Mouse (Mus musculus): Measurements from ENCODE around the gene Hhat.

The Hhat gene

GRCm38 (mm10) chr1:192557978-192558594 is 212.9 kb downstream of the Hhat start:
- DNase-seq (ENCODE audit: extremely low spot score) = no peak

DNA sequence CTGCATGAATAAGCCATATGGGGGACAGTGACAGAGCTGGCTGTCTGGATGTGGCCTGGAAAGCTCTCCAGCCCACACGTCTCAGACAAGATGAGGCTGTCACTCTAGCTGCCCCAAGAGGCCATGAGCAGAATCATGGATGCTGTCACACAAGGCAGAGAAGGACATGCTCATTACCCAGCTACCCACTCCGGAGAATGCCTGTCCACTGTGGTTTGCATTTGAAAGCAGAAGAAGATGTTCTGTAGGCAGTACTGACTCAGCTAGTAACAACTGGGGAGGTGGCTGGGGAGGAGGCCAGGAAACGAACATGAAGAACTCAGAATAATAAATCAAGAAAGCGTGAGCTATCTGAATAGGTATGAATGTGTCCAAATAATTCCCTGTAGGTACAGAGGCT is 215.5 kb downstream of the Hhat start:
- no peak for DNase-seq (ENCODE audit: extremely low spot score)

DNA sequence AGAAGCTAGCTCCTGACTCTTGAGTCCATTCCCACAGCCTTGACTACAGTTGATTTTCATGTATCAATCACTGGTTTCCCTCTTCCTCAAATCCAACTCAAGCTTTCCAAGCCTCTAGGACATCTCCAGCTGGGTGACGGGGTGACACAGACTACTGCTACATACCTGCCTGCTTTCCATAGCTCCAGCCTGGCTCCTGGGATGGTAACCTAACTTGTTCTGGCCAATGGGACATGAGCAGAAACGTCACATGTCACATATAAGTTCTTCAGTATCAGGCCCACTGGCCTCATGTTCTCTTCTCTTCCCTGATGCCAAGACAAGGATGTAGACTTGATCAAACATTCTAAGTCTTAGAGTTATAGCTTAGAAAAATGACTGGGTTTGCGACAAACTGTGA is 220.5 kb downstream of the Hhat start:
- DNase-seq (ENCODE audit: extremely low spot score) = no peak

DNA sequence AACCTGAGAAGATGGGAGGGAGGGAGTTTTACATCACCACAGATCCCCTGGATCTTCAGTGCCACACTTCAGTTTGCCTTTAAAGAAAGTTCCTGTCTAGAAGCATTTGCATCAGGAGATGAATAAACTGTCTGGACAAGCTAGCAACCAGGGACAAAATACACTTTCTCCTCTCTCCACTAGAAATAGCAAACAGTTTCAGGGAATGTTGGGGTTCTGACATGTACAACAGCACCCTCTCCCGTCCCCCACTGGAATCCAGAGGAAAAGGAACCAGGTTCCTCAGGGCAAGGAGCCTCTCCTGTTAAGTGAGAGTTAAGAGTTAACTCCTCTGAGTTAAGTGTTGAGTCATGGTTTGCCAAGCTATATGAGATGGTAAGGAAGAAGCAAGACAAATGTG is 224.2 kb downstream of the Hhat start:
- DNase-seq (ENCODE audit: extremely low spot score) = no peak

DNA sequence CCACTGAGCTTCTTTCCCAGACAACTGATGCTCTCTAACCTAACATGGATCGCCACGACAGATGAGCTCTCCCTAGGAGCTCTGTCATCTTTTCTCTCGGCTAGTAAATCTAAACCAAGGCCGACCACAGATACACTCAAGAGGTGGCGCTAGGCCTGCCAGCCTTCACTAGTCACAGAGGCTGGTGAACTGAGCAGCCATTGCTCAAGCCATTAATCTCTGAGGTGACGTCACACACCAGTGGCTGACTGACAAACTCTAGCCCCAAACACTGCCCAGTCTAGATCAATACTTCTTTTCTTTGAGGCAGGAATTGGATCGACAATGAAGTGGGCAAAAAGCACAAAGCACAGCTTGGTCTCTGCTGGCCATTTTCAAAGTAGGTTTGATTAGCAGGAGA is 226.1 kb downstream of the Hhat start:
- no peak for DNase-seq (ENCODE audit: extremely low spot score)

- no peak for DNase-seq (ENCODE audit: extremely low spot score)
Observed at GRCm38 (mm10) chr1:192544091-192544490, 226.9 kb downstream of the Hhat start.

DNA sequence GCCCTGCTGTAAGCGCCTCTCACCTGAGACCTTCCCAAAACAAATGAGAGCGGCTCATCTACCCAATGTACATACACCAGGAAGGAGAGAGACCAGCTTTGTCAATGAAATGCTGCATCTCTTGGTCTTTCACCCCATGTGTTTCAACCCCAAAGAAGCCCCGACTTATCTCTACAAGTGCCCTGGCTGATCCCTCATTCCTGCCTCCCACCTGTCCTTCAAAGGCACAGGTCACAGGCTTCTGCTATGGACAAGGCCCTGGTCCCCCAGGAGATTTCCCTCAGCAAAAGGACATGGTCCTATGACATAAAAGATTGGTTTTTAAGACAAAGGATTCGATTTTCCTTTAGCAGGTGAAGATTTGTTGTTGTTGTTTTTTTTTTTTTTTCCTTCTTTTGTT is 227.3 kb downstream of the Hhat start:
- no peak for DNase-seq (ENCODE audit: extremely low spot score)

GRCm38 (mm10) chr1:192542093-192542492 is 228.9 kb downstream of the Hhat start:
- DNase-seq (ENCODE audit: extremely low spot score) = no peak

DNA sequence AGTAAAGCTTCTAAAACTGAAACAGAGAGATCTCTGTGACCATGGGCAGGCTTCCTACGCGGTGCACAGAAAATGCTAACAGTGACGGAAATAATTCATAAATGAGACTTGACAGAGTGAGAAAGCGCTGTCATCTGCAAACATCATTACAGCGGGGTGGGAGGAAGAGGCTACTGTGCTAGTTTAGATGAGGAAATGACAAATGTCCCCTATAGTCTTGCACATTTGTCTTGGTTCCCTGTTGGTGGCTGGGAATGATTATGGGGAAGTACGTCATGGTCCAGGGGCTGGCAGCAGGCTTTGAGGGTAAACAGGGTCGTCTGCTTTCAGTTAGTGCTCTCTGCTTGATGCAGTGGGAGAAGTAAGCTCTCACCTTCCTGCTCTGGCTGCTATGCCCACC is 233.9 kb downstream of the Hhat start:
- no peak for DNase-seq (ENCODE audit: extremely low spot score)

- no peak for DNase-seq (ENCODE audit: extremely low spot score)
Observed at GRCm38 (mm10) chr1:192536440-192536839, 234.6 kb downstream of the Hhat start.

DNA sequence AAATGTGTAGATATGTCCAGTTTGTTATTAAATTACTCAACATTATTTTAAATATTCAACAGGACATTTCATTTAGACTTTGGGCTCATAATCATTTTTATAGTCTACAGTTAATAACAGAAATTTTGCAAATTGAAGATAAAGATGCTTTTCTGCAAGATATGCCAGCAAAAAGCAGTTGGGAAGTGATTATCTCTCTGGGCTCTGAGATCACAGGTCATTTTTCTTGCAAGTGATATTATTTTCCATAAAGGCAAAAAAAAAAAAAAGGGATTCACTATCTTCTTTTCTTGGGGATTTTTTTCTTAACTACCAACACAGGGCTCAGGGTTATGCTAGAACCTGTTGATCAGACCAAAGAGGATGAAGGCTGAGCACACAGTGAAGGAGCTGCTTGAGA is 238.0 kb downstream of the Hhat start:
- DNase-seq (ENCODE audit: extremely low spot score) = no peak

DNA sequence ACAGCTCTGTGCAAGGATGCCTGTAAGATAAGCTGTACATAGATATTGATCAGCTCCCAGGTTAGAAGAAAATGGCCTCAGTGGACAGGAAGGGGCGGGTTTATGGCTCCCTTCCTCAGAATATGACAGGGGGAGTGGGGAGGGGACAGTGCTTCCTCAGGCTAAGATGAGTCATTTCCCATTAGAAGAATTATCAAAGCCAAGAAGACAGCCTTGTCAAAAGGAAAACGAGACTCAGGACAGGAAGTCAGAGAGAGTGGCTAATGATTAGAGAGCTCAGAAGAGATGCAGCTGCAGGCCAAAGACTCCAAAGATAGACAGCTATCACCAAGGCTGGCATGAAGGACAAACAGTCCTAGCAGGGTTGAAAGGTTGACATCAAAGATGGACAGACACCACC is 238.8 kb downstream of the Hhat start:
- DNase-seq (ENCODE audit: extremely low spot score) = no peak

GRCm38 (mm10) chr1:192531490-192532146 is 239.4 kb downstream of the Hhat start:
- no peak for DNase-seq (ENCODE audit: extremely low spot score)

GRCm38 (mm10) chr1:192525711-192526350 is 245.2 kb downstream of the Hhat start:
- DNase-seq (ENCODE audit: extremely low spot score) = no peak

- no peak for DNase-seq (ENCODE audit: extremely low spot score)
Observed at GRCm38 (mm10) chr1:192522376-192523178, 248.4 kb downstream of the Hhat start.

DNA sequence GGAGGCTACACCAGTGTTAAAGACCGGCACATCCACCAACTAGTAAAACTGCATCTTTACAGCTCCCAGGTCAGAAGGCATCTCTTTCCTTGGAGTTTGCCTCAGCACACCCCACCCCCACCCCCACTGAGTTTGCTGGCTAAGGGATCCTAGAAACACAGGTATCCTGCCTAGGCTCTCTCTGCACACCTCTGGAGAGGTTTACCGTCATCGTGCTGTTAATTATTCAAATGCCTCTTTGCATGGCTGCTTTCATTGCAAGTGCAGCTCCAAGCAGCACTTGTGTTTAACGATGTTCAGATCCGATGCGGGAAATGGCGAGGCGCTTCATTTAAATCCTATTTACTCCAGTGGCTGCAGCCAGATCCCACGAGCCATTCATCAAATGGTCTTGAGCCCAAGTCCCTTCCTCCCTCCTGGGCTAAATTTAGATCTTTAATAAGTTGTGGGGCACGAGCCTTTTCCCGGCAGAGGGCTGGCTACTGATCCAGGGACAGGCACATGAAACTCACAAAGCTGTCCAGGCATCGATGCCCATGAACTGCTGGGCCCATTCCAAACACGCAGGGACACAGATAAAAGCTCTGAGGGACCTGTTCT is 250.1 kb downstream of the Hhat start:
- DNase-seq (ENCODE audit: extremely low spot score) = no peak

GRCm38 (mm10) chr1:192519713-192520112 is 251.3 kb downstream of the Hhat start:
- no peak for DNase-seq (ENCODE audit: extremely low spot score)

DNA sequence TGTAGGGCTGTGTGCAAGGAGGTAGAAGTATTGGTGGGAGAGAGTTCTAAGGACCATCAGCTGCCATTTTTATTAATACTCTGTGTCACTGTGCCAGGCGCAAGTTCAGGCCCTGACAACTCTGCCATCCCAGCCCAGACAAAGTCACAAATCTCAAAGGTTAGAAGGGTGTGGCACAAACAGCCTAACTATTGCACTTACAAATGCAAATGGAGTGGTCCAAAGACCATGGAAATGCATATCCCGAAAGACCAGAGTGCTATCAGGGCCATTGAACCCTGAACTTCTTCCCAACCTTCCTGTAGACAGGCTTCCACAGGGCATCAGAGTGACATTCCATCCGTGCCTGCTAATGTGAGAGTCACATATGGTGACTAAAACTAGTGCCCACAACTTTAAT is 255.7 kb downstream of the Hhat start:
- no peak for DNase-seq (ENCODE audit: extremely low spot score)

- DNase-seq (ENCODE audit: extremely low spot score) = no peak
Observed at GRCm38 (mm10) chr1:192512821-192513220, 258.2 kb downstream of the Hhat start.

DNA sequence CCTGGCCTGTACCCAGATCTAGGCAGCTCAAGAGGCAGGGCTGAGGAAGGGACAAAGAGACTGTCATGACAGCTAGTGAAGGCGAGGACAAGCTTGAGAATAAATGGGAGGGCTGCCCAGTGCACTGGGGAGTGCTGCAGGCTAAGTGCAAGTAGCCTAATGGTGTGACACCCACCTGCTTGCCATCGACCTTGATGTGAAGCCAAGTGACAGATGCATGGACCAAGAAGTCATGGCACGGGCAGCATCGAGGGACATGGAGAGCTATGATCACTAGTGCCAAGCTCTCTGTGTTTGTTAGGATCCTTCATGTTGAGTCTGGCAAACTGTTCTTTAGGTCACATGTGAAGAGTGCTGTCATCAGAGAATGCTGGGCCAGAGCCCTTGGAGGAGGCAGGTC is 267.4 kb downstream of the Hhat start:
- no peak for DNase-seq (ENCODE audit: extremely low spot score)

- no peak for DNase-seq (ENCODE audit: extremely low spot score)
Observed at GRCm38 (mm10) chr1:192502835-192503234, 268.2 kb downstream of the Hhat start.

DNA sequence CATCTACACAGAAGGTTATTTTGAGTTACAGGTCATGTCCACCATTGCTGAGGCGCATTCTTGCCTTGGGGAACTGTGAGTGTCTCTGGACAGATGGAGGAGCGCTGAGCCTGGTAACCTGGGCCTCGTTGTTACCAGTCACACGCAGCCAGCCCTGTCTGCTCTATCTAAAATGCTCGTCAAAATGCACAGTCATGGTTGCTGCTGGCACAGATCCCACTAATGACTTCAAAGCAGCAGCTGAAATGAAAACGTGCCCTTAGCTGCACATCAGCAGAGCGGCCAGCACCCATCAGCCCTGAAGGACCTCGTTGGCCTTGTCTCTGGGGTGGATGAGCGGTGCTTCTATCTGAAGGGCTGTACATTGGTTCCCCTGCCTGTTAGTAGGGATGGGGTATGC is 269.0 kb downstream of the Hhat start:
- DNase-seq (ENCODE audit: extremely low spot score) = no peak

All from embryo, embryonic 9.5 days (tissue).